ENCODE assay signal across 8 mouse cellular contexts in genomic region chr1:164896211-164897145, GRCm38 (mm10). TPM values are rescaled to one million over a fixed set of nuclear protein-coding genes. Genes with fewer than 3 reads are reported as not detected.
DNase-seq lines count a peak whose midpoint lies in the region; ATAC-seq and TF ChIP-seq lines count a peak whose summit lies in the region.
"Had no signal": no experiment of that assay in that cellular context is flagged by ENCODE, and none has a peak within 500 bp of the region (broad histone marks: within the 10 kb centered on the region; RNA-seq: fewer than 3 reads in every experiment).

No protein-coding gene starts in this region.

- no peak for TF ChIP-seq POLR2A in cerebellum, adult 2 months (IDR thresholded peaks at IDR 0.05; ENCODE audit: borderline replicate concordance, insufficient read depth, low read length)

- ATAC-seq in heart, embryonic 12.5 days (ENCODE audit: insufficient number of reproducible peaks, low FRiP score) = peak; percentile 40; the same call in 1 of the 2 replicates
- ATAC-seq in kidney, embryonic 16.5 days (ENCODE audit: low FRiP score, low TSS enrichment) = peak; percentile 33; the same call in 1 of the 2 replicates

- peak overlapping the region; percentile 48; the same call in 1 of the 2 replicates for H3K27ac ChIP-seq in cerebellum, adult 2 months (ENCODE audit: insufficient read depth, low read length)
- H3K27ac ChIP-seq in heart, embryonic 12.5 days (ENCODE audit: poor library complexity, severe bottlenecking) = peak overlapping the region; percentile 90
- no peak overlapping the region for H3K27ac ChIP-seq in kidney, embryonic 16.5 days (ENCODE audit: low read length)
- H3K27ac ChIP-seq: liver, embryonic 13.5 days had no signal

- no peak for TF ChIP-seq CTCF in cerebellum, adult 2 months (IDR thresholded peaks at IDR 0.05; ENCODE audit: borderline replicate concordance, insufficient read depth, low read depth, low read length)

- H3K4me1 ChIP-seq in cerebellum, adult 2 months (ENCODE audit: control insufficient read depth, insufficient read depth, low read length) = peaks cover 18% of the 10 kb centered on the region
- H3K4me1 ChIP-seq in heart, embryonic 12.5 days (replicated peaks) = peaks cover 36% of the 10 kb centered on the region
- H3K4me1 ChIP-seq in kidney, embryonic 16.5 days (ENCODE audit: insufficient read depth, low read length) = peaks cover 17% of the 10 kb centered on the region; the same call in 1 of the 2 replicates

- no peak overlapping the region for H3K4me3 ChIP-seq in cerebellum, adult 2 months (replicated peaks; ENCODE audit: insufficient read depth, low read depth, low read length)
- H3K4me3 ChIP-seq in heart, embryonic 12.5 days = no peak overlapping the region
- H3K4me3 ChIP-seq in kidney, embryonic 16.5 days (ENCODE audit: low read length) = no peak overlapping the region
- H3K4me3 ChIP-seq: liver, embryonic 13.5 days had no signal

- 37% methylated on average over 16 of the region's 16 CpGs for WGBS in cerebellum, adult 2 months
- WGBS in heart, embryonic 12.5 days = 18% methylated on average over 16 of the region's 16 CpGs
- 50% methylated on average over 16 of the region's 16 CpGs for WGBS in kidney, embryonic 16.5 days

- H3K9me3 ChIP-seq in heart, embryonic 12.5 days (replicated peaks) = no peaks in the 10 kb centered on the region
- no peaks in the 10 kb centered on the region for H3K9me3 ChIP-seq in kidney, embryonic 16.5 days (ENCODE audit: low read length)
- H3K9me3 ChIP-seq: liver, embryonic 13.5 days had no signal

- H3K4me2 ChIP-seq in heart, embryonic 12.5 days = peak overlapping the region; percentile 28
- H3K4me2 ChIP-seq in kidney, embryonic 16.5 days (replicated peaks; ENCODE audit: low read depth, low read length) = no peak overlapping the region; the same call in 1 of the 2 replicates
- H3K4me2 ChIP-seq: liver, embryonic 13.5 days had no signal

- H3K27me3 ChIP-seq in cerebellum, adult 2 months (ENCODE audit: control insufficient read depth, insufficient read depth, low read length) = no peaks in the 10 kb centered on the region
- no peaks in the 10 kb centered on the region for H3K27me3 ChIP-seq in heart, embryonic 12.5 days (replicated peaks)
- no peaks in the 10 kb centered on the region for H3K27me3 ChIP-seq in kidney, embryonic 16.5 days (ENCODE audit: insufficient read depth, low read length)

- peak; percentile 86 for DNase-seq in NIH3T3 (ENCODE audit: low read depth)
- peak; percentile 53 to 72 for DNase-seq in cerebellum, adult 2 months
- DNase-seq in neural tube, embryonic 10.5 days (ENCODE audit: extremely low spot score, low spot score) = peak; percentile 21
- no peak for DNase-seq in spleen, adult 12 weeks (ENCODE audit: low spot score)
- DNase-seq in frontal cortex, postnatal 36 days (ENCODE audit: low spot score in 2 of 2) = no peak
- DNase-seq: liver, embryonic 13.5 days had no signal

- 0 out of 2 replicates have a peak overlapping the region, but pooled peaks have one; percentile 2 for H3K9ac ChIP-seq in heart, embryonic 12.5 days
- no peak overlapping the region for H3K9ac ChIP-seq in kidney, embryonic 16.5 days (replicated peaks; ENCODE audit: low read length)
- H3K9ac ChIP-seq: liver, embryonic 13.5 days had no signal

- no peaks in the 10 kb centered on the region for H3K36me3 ChIP-seq in heart, embryonic 12.5 days
- no peaks in the 10 kb centered on the region for H3K36me3 ChIP-seq in kidney, embryonic 16.5 days (ENCODE audit: insufficient read depth, low read length)
- H3K36me3 ChIP-seq: liver, embryonic 13.5 days had no signal

RNA-seq across cellular contexts. Expression of gene Xcl1, which starts 38.8 kb away (rescaled TPM):
- not detected in 2 replicates for polyA plus RNA-seq in cerebellum, adult 2 months (2012; rRNA removed)
- not detected in 2 replicates for polyA plus RNA-seq in heart, embryonic 12.5 days (2016; fragmentation: Nextera tagmentation; extraction: Ambion mirVana)
- polyA plus RNA-seq in kidney, embryonic 16.5 days (2015; fragmentation: Nextera tagmentation; extraction: Ambion mirVana) = not detected in 2 replicates
- polyA plus RNA-seq: liver, embryonic 13.5 days had no signal

Comparison
In these comparisons a context has a peak if more than half of its experiments do, and no peak if none do; other contexts are left out.
1. DNase-seq: peak in NIH3T3 (single experiment), cerebellum, adult 2 months (2 of 2) and neural tube, embryonic 10.5 days (single experiment); none in spleen, adult 12 weeks (single experiment) and frontal cortex, postnatal 36 days (0 of 2).